Mouse (Mus musculus) spleen, adult 2 months (tissue): ENCODE results near the gene Dennd5a. TPM values are rescaled to one million over a fixed set of nuclear protein-coding genes. Genes with fewer than 3 reads are reported as not detected.

Experiments
- DNase-seq, 2 experiments: peaks; one replicate each; pipeline versions ENCODE4 v3.0.0 to v3.0.0-alpha.2; 2012 to 2021; ENCODE audit warnings: low spot score in 2 of 2, low read depth in 1 of 2
- H3K27ac ChIP-seq: fragments of 200-500 bp; 2 replicates; pipeline ENCODE4 v1.5.1; 2012; ENCODE audit warnings: low read length, inconsistent platforms; ENCODE audit not compliant: insufficient read depth
- H3K27me3 ChIP-seq: fragments of 200-500 bp; 2 replicates; pipeline ENCODE4 v1.6.1; 2012; ENCODE audit warnings: mild to moderate bottlenecking, moderate library complexity, low read length, inconsistent platforms; ENCODE audit not compliant: control insufficient read depth, insufficient read depth
- H3K36me3 ChIP-seq: fragments of 200-500 bp; 2 replicates; pipeline ENCODE4 v1.6.1; 2012; ENCODE audit warnings: mild to moderate bottlenecking, low read length, inconsistent platforms; ENCODE audit not compliant: control insufficient read depth, insufficient read depth
- H3K4me1 ChIP-seq: fragments of 200-500 bp; 2 replicates; pipeline ENCODE4 v1.6.1; 2011; ENCODE audit warnings: inconsistent platforms; ENCODE audit not compliant: control insufficient read depth, insufficient read depth, insufficient read length
- H3K4me3 ChIP-seq: fragments of 200-500 bp; 2 replicates; pipeline ENCODE4 v1.5.1; 2011; ENCODE audit warnings: mild to moderate bottlenecking, inconsistent platforms; ENCODE audit not compliant: insufficient read depth, insufficient read length; ENCODE audit errors: extremely low read depth
- CTCF ChIP-seq: fragments of 200-500 bp; IDR thresholded peaks from 2 replicates; pipeline ENCODE4 v1.5.1; 2011; ENCODE audit warnings: mild to moderate bottlenecking, inconsistent platforms; ENCODE audit not compliant: insufficient read depth, insufficient read length, insufficient replicate concordance; ENCODE audit errors: extremely low read depth
- POLR2A ChIP-seq: fragments of 200-500 bp; IDR thresholded peaks from 2 replicates; pipeline ENCODE4 v1.6.1; 2011; ENCODE audit warnings: low read depth, low read length, inconsistent platforms
- WGBS: fragments of 180-500 bp; shearing (Covaris S2); methylation state at CpG from one replicate; pipeline ENCODE4 v1.1.7; 2018; 5-methylcytosine and 5-hydroxymethylcytosine counted together
- polyA plus RNA-seq: library from polyadenylated mRNA; depleted of rRNA; stranded (reverse); fragments of >200 nt; gene quantifications from 2 replicates; pipeline ENCODE4 v1.2.3, GENCODE M21; 2012

Gene Dennd5a
- polyA plus RNA-seq, 1 experiment: 49.8 TPM

DNA sequence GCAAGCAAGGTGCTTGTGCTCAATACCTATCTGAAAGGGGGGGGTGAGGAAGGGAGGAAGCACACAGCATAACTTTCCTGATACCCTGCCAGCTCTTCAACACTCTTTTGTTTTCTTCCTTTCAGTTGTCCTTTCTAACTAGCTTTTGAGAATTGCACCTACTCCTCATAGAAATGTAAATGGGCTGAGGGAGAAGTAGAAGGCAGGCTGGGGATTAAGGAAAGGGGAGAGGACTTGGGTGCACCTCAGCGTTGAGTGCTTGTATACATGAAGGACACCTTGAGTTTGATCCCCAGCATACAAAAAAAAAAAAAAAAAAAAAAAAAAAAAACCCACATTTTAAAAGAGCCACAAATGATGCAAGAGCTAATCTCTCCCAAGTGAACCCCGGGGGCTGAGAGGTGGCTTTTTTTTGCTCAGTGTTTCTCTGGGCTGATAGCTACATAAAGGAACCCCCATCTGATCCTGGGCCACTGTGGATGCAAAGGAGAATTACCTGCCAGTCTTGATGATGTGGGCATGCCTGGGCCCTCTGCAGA, 78.6 kb downstream of the Dennd5a start:
- Histone ChIP-seq H3K27ac (no peak overlapping the region), H3K27me3 (no peaks in the 10 kb centered on the region), H3K4me1 (no peaks in the 10 kb centered on the region), H3K36me3 (no peaks in the 10 kb centered on the region), H3K4me3 (no peak overlapping the region)
- 63% methylated on average over 2 of the region's 2 CpGs for WGBS
- no peak for TF ChIP-seq CTCF
- no peak for TF ChIP-seq POLR2A
- no peak for DNase-seq

GRCm38 (mm10) chr7:109879158-109879557, 81.1 kb downstream of the Dennd5a start:
- Histone ChIP-seq H3K27ac (no peak overlapping the region), H3K27me3 (no peaks in the 10 kb centered on the region), H3K4me1 (no peaks in the 10 kb centered on the region), H3K4me3 (no peak overlapping the region), H3K36me3 (no peaks in the 10 kb centered on the region)
- WGBS: 56% methylated on average over 12 of the region's 12 CpGs
- TF ChIP-seq CTCF: no peak
- TF ChIP-seq POLR2A: no peak
- no peak for DNase-seq

GRCm38 (mm10) chr7:109876085-109876484, 84.2 kb downstream of the Dennd5a start:
- Histone ChIP-seq H3K27me3 (no peaks in the 10 kb centered on the region), H3K36me3 (no peaks in the 10 kb centered on the region), H3K27ac (no peak overlapping the region), H3K4me1 (no peaks in the 10 kb centered on the region), H3K4me3 (no peak overlapping the region)
- DNase-seq: no peak
- TF ChIP-seq CTCF (no peak), POLR2A (no peak)
- WGBS: 80% methylated on average over 8 of the region's 8 CpGs

- Histone ChIP-seq H3K27me3 (no peaks in the 10 kb centered on the region), H3K36me3 (no peaks in the 10 kb centered on the region), H3K4me3 (no peak overlapping the region), H3K4me1 (no peaks in the 10 kb centered on the region), H3K27ac (no peak overlapping the region)
- no peak for DNase-seq
- no peak for TF ChIP-seq POLR2A
- TF ChIP-seq CTCF: no peak
- 55% methylated on average over 3 of the region's 3 CpGs for WGBS
These were observed 84.7 kb downstream of the Dennd5a start for GRCm38 (mm10) chr7:109875598-109875997.

DNA sequence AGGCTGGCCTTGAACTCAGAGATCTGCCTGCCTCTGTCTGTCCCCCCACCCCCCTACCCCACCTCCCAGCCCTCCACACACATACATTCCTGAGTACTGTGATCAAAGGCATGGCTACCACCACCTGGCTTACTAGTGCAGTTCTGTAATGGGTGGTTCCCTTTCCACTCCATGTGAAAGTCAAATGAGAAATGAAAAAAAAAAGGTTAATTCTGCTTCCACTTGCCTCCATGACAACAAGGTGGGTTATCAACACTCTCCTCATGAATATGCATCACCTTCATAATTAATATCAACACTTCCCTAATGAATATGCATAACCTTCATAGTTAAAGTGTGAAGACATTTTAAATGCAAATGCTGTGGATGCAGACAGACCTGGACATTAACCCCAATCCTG, 85.2 kb downstream of the Dennd5a start:
- H3K36me3 ChIP-seq: no peaks in the 10 kb centered on the region
- no peaks in the 10 kb centered on the region for H3K27me3 ChIP-seq
- TF ChIP-seq CTCF: no peak
- no peak for TF ChIP-seq POLR2A
- H3K4me1 ChIP-seq: no peaks in the 10 kb centered on the region
- no peak for DNase-seq
- H3K4me3 ChIP-seq: no peak overlapping the region
- H3K27ac ChIP-seq: no peak overlapping the region

GRCm38 (mm10) chr7:109873170-109873569, 87.1 kb downstream of the Dennd5a start:
- Histone ChIP-seq H3K36me3 (no peaks in the 10 kb centered on the region), H3K27ac (no peak overlapping the region), H3K4me1 (no peaks in the 10 kb centered on the region), H3K27me3 (no peaks in the 10 kb centered on the region), H3K4me3 (no peak overlapping the region)
- TF ChIP-seq POLR2A (no peak), CTCF (no peak)
- WGBS: 79% methylated on average over 5 of the region's 5 CpGs
- no peak for DNase-seq

DNA sequence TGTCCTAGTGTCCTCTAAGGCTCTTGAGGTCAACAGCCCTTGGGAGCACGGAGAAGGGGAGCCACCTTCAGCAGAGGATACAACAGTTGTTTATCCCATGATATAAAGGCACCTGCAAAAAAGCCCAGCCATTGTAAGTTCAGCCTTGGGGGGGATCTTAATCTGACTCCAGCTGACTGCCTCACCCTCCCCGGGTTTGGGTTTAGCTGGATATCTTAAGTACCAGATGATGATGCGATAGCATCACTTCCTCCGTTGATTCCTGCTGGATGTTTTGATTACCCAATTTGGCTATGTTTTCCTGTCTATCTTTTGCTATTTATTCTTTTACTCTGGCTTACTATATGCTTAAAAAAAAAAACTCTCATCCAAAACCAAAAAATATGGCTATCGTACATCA, 89.0 kb downstream of the Dennd5a start:
- Histone ChIP-seq H3K27ac (no peak overlapping the region), H3K4me1 (no peaks in the 10 kb centered on the region), H3K4me3 (no peak overlapping the region), H3K27me3 (peaks cover under 1% of the 10 kb centered on the region; the same call in 1 of the 2 replicates), H3K36me3 (no peaks in the 10 kb centered on the region)
- TF ChIP-seq CTCF (no peak), POLR2A (no peak)
- DNase-seq: no peak
- 75% methylated on average over 5 of the region's 5 CpGs for WGBS

- WGBS: 54% methylated on average over 3 of the region's 3 CpGs
- Histone ChIP-seq H3K27me3 (peaks cover 9% of the 10 kb centered on the region), H3K36me3 (no peaks in the 10 kb centered on the region), H3K4me3 (no peak overlapping the region), H3K27ac (no peak overlapping the region), H3K4me1 (no peaks in the 10 kb centered on the region)
- TF ChIP-seq CTCF (no peak), POLR2A (no peak)
- no peak for DNase-seq
These were observed 91.8 kb downstream of the Dennd5a start for GRCm38 (mm10) chr7:109868498-109868897.
